Mouse (Mus musculus) cerebellum, adult 11 months (tissue): Measurements from ENCODE around the gene Bod1l.
A peak's percentile ranks its signal among the peaks of the same experiment; 100 is the strongest.

Experiments
- DNase-seq: peaks from one replicate; pipeline ENCODE4 v3.0.0; 2022

Bod1l gene

GRCm38 (mm10) chr5:41844147-41844529 is at the start of gene Bod1l:
TSS of gene Bod1l (minus strand) at chr5:41844315.
- peak; percentile 97 for DNase-seq

DNA sequence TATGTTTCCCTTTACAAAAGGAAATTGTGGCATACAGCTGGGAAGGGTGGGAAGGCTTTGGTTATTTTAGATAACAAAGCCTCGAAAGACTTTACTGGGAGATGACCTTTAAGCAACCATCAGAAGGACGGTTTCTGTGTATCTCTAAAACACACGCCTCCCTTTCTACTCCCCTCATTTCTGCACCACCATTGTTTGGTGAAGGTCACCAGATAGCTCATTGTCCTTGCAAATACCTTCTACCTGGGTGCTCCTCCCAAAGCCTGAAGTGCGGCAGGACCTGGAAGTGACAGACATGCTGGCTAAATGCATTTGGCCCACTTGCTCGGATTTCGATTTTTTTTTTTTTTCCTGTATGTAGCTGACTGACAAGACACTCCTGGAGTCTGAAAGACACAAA is 49.2 kb upstream of the Bod1l start:
- DNase-seq = no peak

- DNase-seq = no peak
Observed at GRCm38 (mm10) chr5:41890871-41891270, 46.8 kb upstream of the Bod1l start.

DNA sequence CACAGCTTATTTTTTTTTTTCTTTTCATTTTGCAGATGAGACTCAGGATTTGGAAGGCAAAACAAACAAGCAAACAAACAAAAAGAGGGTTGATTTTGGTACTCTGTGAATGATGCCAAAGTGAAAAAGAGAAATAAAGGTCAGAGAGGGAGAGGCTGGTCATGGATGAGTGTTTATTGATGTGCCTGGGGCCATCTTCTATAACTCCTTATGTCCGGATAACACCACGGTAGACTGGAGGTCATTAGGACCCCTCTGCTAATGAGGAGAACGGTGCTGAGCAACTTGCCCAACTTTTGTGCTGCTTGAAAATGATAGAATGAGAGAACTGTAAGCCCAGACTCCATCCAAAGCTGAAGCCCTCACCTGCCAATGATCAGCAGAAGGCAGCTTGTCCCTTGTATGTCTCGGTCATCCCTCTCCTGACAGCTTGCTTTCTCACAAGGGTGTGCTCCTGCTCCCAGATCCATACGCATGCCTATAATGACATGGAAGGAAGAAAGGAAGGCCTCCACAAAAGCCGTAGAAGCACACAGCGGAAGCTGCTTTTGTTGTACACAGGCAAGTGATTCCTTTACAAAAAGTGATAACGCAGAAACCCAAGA is 45.2 kb upstream of the Bod1l start:
- DNase-seq = no peak

- no peak for DNase-seq
Observed at GRCm38 (mm10) chr5:41888834-41889233, 44.7 kb upstream of the Bod1l start.

GRCm38 (mm10) chr5:41887738-41888137 is 43.6 kb upstream of the Bod1l start:
- peak; percentile 80 for DNase-seq

GRCm38 (mm10) chr5:41884563-41884962 is 40.4 kb upstream of the Bod1l start:
- DNase-seq = peak; percentile 49

GRCm38 (mm10) chr5:41871164-41871563 is 27.0 kb upstream of the Bod1l start:
- peak; percentile 40 for DNase-seq

- no peak for DNase-seq
Observed at GRCm38 (mm10) chr5:41855781-41856180, 11.7 kb upstream of the Bod1l start.

DNA sequence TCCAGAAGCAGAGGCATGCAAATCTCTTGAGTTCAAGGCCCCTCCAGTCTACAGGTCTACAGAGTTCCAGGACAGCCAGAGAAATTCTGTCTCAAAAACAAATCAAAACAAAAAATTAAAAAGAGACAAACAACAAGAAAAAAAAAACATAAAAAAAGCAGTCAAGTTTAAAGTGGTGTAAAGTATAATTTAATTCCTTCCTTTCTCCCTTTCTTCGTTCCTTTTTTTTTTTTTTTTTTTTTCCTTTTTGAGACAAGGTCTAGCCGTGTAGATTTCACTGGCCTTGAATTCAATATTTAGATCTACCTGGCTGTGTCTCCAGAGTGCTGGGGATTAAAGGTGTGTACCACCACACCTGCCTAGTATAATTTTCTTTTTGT is 1.4 kb upstream of the Bod1l start:
- no peak for DNase-seq

- DNase-seq = peak; percentile 12
Observed at GRCm38 (mm10) chr5:41844820-41845557, 874 bp upstream of the Bod1l start.

DNA sequence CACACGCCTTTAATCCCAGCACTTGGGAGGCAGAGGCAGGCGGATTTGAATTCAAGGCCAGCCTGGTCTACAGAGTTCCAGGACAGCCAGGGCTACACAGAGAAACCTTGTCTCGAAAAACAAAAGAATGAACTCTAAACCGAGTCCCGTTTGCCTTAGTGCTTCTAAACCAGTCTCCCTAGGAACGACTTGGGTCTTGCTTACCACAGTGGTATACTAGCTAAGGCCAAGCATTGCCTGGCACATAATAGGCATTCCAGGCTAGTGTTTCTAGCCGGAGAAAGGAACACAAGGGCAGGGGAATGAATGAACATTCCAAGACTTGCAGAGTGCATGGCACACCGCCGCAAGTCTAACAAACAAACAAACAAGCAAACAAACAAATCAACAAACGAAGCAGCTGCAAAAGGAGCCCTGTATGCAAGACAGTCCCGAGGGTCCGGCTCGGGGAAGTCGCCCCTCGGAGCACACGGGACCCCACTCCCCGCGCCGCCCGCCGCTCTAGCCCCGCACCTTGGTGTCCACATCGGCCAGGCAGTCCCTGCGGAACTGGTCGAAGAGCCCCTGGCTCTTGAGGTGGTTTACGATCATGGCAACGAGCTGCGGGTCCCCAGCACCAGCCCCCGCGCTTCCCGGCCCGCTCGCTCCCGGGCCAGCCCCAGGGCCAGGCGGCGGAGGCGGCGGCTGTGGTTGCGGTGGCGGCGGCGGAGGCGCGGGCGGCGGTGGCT is 532 bp downstream of the Bod1l start:
- no peak for DNase-seq

- DNase-seq = peak; percentile 20
Observed at GRCm38 (mm10) chr5:41842681-41843080, 1.4 kb downstream of the Bod1l start.

- DNase-seq = no peak
Observed at GRCm38 (mm10) chr5:41841735-41842134, 2.4 kb downstream of the Bod1l start.

GRCm38 (mm10) chr5:41830100-41830499 is 14.0 kb downstream of the Bod1l start:
- no peak for DNase-seq

- no peak for DNase-seq
Observed at GRCm38 (mm10) chr5:41821158-41821557, 23.0 kb downstream of the Bod1l start.

DNA sequence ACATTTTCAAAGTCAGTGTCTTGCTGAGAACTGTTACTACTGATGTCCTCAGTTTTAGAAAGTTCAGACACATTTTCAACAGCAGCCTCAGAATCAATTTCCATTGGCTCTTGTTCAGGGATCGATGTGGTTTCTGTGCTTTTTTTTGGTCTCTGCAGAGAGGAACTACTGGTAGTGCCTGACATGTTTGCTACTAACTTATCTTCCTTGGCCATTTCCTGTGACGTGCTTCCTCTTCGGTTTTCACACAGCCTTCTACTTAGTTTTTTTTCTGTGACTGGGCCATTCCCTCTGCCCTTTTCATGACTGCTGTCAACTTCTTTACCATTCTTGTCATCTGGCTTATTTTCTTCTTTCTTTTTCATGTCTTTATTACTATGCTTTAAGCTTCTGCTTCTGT is 23.6 kb downstream of the Bod1l start:
- DNase-seq = no peak

DNA sequence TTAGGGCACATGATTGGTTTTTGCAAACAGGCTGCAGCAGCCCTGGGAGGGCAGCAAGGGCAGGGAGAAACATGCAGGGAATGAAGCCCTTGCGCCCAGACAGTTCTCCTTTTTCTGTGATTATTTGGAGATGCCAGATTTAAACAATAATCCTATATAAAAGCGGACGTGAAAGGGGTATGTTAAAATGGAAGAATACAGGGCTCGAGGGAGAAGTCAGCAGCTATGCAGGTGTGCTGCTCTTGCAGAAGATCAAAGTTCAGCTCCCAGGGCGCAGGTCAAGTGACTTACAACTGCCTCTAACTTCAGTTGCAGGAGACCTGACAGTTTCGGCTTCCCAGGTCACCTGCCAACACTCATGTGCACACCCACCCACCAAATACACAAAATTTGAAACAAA is 31.6 kb downstream of the Bod1l start:
- no peak for DNase-seq

- DNase-seq = no peak
Observed at GRCm38 (mm10) chr5:41811279-41811678, 32.8 kb downstream of the Bod1l start.

DNA sequence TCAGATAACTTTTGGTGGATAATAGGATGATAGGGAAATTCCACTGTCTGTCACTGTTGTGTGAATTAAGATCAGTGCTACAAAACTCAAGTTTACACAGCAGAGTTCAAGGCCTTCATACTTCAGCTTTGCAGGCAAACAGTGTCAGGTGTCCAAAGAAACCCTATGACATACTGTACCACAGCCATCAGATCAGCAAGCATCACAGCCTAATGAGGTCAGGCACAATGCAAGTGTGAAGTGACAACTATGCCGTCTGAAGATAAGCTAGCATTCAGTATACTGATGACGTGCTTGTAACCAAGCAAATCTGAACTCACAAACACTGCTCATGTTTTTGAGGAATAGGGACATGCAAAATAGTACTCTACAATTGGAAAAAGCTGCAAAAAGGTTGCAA is 36.7 kb downstream of the Bod1l start:
- no peak for DNase-seq

- no peak for DNase-seq
Observed at GRCm38 (mm10) chr5:41806176-41806575, 37.9 kb downstream of the Bod1l start.

DNA sequence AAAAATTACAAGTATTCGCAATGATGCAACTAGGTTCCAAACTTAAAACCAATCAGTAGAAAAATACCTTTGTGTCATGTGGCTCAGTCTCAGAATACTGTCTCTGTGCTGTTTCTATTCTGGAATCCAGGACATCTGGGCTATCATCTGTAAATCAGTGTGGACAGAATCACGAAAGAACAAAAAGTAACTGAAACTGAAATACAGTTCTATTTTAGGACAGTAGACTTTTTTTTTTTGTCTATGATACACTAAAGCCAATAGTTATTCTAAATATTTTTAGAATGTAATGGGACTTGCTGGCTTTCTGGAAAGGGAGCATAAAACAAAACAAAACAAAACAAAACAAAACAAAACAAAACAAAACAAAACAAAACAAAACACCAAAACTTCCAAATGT is 39.0 kb downstream of the Bod1l start:
- no peak for DNase-seq

DNA sequence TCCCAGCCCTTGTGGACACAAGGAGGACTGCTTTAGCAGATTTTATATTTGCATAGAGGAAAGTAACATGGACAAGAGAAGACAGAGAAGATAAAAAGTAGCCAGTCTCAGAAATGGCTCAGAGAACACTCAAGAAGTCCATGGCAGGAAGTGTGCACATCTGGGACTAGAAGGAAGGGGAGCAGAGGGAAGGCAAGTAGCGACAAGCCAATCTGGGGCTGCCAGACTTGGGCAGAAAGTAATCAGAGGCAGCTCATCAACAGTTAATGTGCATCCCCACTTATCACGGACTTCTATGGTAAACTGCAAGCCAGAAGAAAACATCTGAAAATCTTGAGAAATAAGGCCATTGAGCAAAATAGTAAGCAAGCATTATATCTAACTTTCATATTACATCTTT is 39.5 kb downstream of the Bod1l start:
- no peak for DNase-seq

DNA sequence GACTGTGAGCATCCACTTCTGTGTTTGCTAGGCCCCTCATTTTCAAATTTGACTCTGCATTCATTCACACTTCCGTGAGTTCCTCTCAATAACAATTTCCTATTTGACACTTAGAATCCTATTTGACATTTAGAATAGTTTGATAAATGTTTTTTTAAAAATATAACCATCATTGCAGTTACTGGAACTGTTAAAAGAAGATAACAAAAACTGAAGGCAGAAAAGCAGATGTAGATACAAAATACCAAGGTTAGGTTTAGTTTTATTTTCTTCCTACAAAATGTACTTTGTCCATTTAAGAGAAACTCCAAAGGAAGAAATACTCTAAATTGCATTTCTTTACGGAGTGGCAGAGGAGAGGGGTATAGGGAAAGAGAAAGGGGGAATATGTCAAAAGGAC is 42.5 kb downstream of the Bod1l start:
- DNase-seq = no peak
